Mouse (Mus musculus) hindbrain, embryonic 16.5 days (tissue): Measurements from ENCODE around the gene Kdelr3. TPM values are rescaled to one million over a fixed set of nuclear protein-coding genes. Genes with fewer than 3 reads are reported as not detected.
A peak's percentile ranks its signal among the peaks of the same experiment; 100 is the strongest.

Experiments used
- ATAC-seq: fragments of 200-750 bp; cut with Nextera tagmentation; 2 replicates; pipeline ENCODE4 v1.8.0; 2017; ENCODE audit warnings: moderate TSS enrichment, moderate library complexity
- H3K27ac ChIP-seq: fragments of 300-500 bp; sonication (generic); 2 replicates; pipeline ENCODE4 v1.5.1; 2014; ENCODE audit warnings: low read depth, mild to moderate bottlenecking, control low read depth, low read length, moderate library complexity
- H3K27me3 ChIP-seq: fragments of 300-500 bp; sonication (generic); replicated peaks from 2 replicates; pipeline ENCODE4 v1.6.1; 2014; ENCODE audit warnings: low read length; ENCODE audit not compliant: control insufficient read depth, insufficient read depth
- H3K36me3 ChIP-seq: fragments of 300-500 bp; sonication (generic); 2 replicates; pipeline ENCODE4 v1.6.1; 2014; ENCODE audit warnings: mild to moderate bottlenecking, low read length, moderate library complexity, mixed read lengths; ENCODE audit not compliant: control insufficient read depth, insufficient read depth
- H3K4me1 ChIP-seq: fragments of 300-500 bp; sonication (generic); 2 replicates; pipeline ENCODE4 v1.6.1; 2014; ENCODE audit warnings: low read depth, low read length; ENCODE audit not compliant: control insufficient read depth, insufficient read depth
- H3K4me2 ChIP-seq: fragments of 300-500 bp; sonication (generic); 2 replicates; pipeline ENCODE4 v1.6.1; 2014; ENCODE audit warnings: mild to moderate bottlenecking, low read length, control low read depth, moderate library complexity
- H3K4me3 ChIP-seq: fragments of 300-500 bp; sonication (generic); 2 replicates; pipeline ENCODE4 v1.5.1; 2014; ENCODE audit warnings: mild to moderate bottlenecking, low read length, control low read depth, moderate library complexity
- H3K9ac ChIP-seq: fragments of 300-500 bp; sonication (generic); 2 replicates; pipeline ENCODE4 v1.6.1; 2014; ENCODE audit warnings: low read depth, mild to moderate bottlenecking, control low read depth, low read length, moderate library complexity
- H3K9me3 ChIP-seq: fragments of 300-500 bp; sonication (generic); 2 replicates; pipeline ENCODE4 v1.6.1; 2014; ENCODE audit warnings: mild to moderate bottlenecking, low read length, moderate library complexity; ENCODE audit not compliant: control insufficient read depth
- WGBS: fragments of 180-500 bp; shearing (Covaris S2); extraction: QIAGEN DNeasy Blood & Tissue Kit; methylation state at CpG from one replicate; pipeline ENCODE4 v1.1.7; 2014; 5-methylcytosine and 5-hydroxymethylcytosine counted together
- polyA plus RNA-seq: library from polyadenylated mRNA; unstranded; fragments of >200 nt; fragmentation: Nextera tagmentation; extraction: Ambion mirVana; gene quantifications from 2 replicates; pipeline ENCODE4 v1.2.1, GENCODE M21; 2015

Kdelr3 gene
- polyA plus RNA-seq, 1 experiment from 2014 or later = 11.6 TPM

GRCm38 (mm10) chr15:79546410-79547288 is 30.4 kb downstream of the Kdelr3 start, which contains the start of gene Ddx17:
Gene Ddx17, minus strand, starts transcription at chr15:79546741.
- peak; percentile 99 for ATAC-seq
- Histone ChIP-seq H3K4me3 (peak within 1 kb of the TSS; percentile 78), H3K27ac (peak within 1 kb of the TSS; percentile 99), H3K36me3 (peaks cover 18% of the 10 kb centered on the region), H3K4me1 (peaks cover 22% of the 10 kb centered on the region), H3K4me2 (peak within 1 kb of the TSS; percentile 87), H3K9me3 (no peaks in the 10 kb centered on the region), H3K27me3 (no peaks in the 10 kb centered on the region), H3K9ac (peak within 1 kb of the TSS; percentile 98)
- 1% methylated on average over 83 of the region's 84 CpGs for WGBS

GRCm38 (mm10) chr15:79547289-79547820 is 31.1 kb downstream of the Kdelr3 start:
- H3K27me3 ChIP-seq = no peaks in the 10 kb centered on the region
- peaks cover 12% of the 10 kb centered on the region for H3K36me3 ChIP-seq
- H3K27ac ChIP-seq = peak overlapping the region; percentile 99
- H3K4me3 ChIP-seq = peak overlapping the region; percentile 78
- peaks cover 22% of the 10 kb centered on the region for H3K4me1 ChIP-seq
- ATAC-seq = no peak
- no peaks in the 10 kb centered on the region for H3K9me3 ChIP-seq
- peak overlapping the region; percentile 78 for H3K9ac ChIP-seq
- 76% methylated on average over 16 of the region's 17 CpGs for WGBS
- peak overlapping the region; percentile 77 for H3K4me2 ChIP-seq

GRCm38 (mm10) chr15:79548226-79548625 is 32.0 kb downstream of the Kdelr3 start:
- Histone ChIP-seq H3K27me3 (no peaks in the 10 kb centered on the region), H3K36me3 (peaks cover 3% of the 10 kb centered on the region), H3K27ac (no peak overlapping the region), H3K4me1 (peaks cover 22% of the 10 kb centered on the region), H3K9ac (no peak overlapping the region), H3K9me3 (no peaks in the 10 kb centered on the region), H3K4me2 (no peak overlapping the region), H3K4me3 (no peak overlapping the region)
- 100% methylated on average over 2 of the region's 2 CpGs for WGBS
- no peak for ATAC-seq

GRCm38 (mm10) chr15:79552566-79552965 is 36.4 kb downstream of the Kdelr3 start:
- Histone ChIP-seq H3K9me3 (no peaks in the 10 kb centered on the region), H3K4me1 (no peaks in the 10 kb centered on the region; the same call in 1 of the 2 replicates), H3K9ac (no peak overlapping the region), H3K4me3 (no peak overlapping the region), H3K4me2 (no peak overlapping the region), H3K36me3 (no peaks in the 10 kb centered on the region), H3K27ac (no peak overlapping the region), H3K27me3 (no peaks in the 10 kb centered on the region)
- 81% methylated on average over 5 of the region's 5 CpGs for WGBS
- ATAC-seq = no peak

- no peak overlapping the region for H3K9ac ChIP-seq
These were observed 43.4 kb downstream of the Kdelr3 start for GRCm38 (mm10) chr15:79559649-79560048.

GRCm38 (mm10) chr15:79562417-79562816 is 46.2 kb downstream of the Kdelr3 start:
- Histone ChIP-seq H3K9ac (no peak overlapping the region), H3K4me3 (no peak overlapping the region), H3K27ac (no peak overlapping the region), H3K9me3 (no peaks in the 10 kb centered on the region), H3K4me2 (no peak overlapping the region), H3K27me3 (no peaks in the 10 kb centered on the region), H3K36me3 (no peaks in the 10 kb centered on the region), H3K4me1 (no peaks in the 10 kb centered on the region)
- no peak for ATAC-seq
- 85% methylated on average over 9 of the region's 9 CpGs for WGBS

More at GRCm38 (mm10) chr15:79559649-79560048, 43.4 kb downstream of the Kdelr3 start:
- H3K4me2 ChIP-seq = no peak overlapping the region
- 74% methylated on average over 3 of the region's 3 CpGs for WGBS
- H3K36me3 ChIP-seq = no peaks in the 10 kb centered on the region
- H3K27me3 ChIP-seq = no peaks in the 10 kb centered on the region
- no peak overlapping the region for H3K4me3 ChIP-seq
- H3K9me3 ChIP-seq = no peaks in the 10 kb centered on the region
- no peak overlapping the region for H3K27ac ChIP-seq
- ATAC-seq = no peak
- H3K4me1 ChIP-seq = no peaks in the 10 kb centered on the region

GRCm38 (mm10) chr15:79575543-79576222 is 59.5 kb downstream of the Kdelr3 start:
- 79% methylated on average over 1 of the region's 1 CpGs for WGBS
- no peak for ATAC-seq

GRCm38 (mm10) chr15:79576947-79577346 is 60.7 kb downstream of the Kdelr3 start:
- H3K27ac ChIP-seq = no peak overlapping the region
- H3K9ac ChIP-seq = no peak overlapping the region
- no peaks in the 10 kb centered on the region for H3K27me3 ChIP-seq
- no peaks in the 10 kb centered on the region for H3K4me1 ChIP-seq
- H3K4me3 ChIP-seq = no peak overlapping the region
- no peak overlapping the region for H3K4me2 ChIP-seq
- ATAC-seq = no peak
- H3K36me3 ChIP-seq = no peaks in the 10 kb centered on the region
- WGBS = 88% methylated on average over 2 of the region's 2 CpGs
- no peaks in the 10 kb centered on the region for H3K9me3 ChIP-seq

More at GRCm38 (mm10) chr15:79575543-79576222, 59.5 kb downstream of the Kdelr3 start:
- Histone ChIP-seq H3K27me3 (no peaks in the 10 kb centered on the region), H3K9ac (no peak overlapping the region), H3K4me1 (no peaks in the 10 kb centered on the region), H3K9me3 (no peaks in the 10 kb centered on the region), H3K4me3 (no peak overlapping the region), H3K27ac (no peak overlapping the region), H3K36me3 (no peaks in the 10 kb centered on the region), H3K4me2 (no peak overlapping the region)
